9 mouse cellular contexts compared by ENCODE assay signal in the genomic region with DNA sequence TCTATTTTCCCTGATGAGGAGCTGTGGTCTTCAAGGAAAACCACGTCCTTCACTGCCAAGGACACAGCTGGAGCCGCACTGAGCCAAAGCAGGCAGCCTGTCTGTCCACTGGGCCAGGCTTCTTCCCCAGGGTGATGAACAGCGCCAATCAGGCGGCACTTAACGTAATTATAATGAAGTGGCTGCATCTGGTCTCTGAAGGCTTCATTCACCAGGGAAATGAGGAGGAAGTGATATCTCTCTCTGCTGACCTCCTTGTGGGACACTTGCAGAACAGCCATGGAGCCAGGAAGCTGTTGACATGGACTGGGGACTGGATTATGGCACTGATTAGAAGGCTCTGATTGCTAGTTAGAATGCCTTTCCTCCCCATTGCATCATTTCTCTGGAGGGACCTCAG.
DNase-seq lines count a peak whose midpoint lies in the region; ATAC-seq and TF ChIP-seq lines count a peak whose summit lies in the region.
"Had no signal": no experiment of that assay in that cellular context is flagged by ENCODE, and none has a peak within 500 bp of the region (broad histone marks: within the 10 kb centered on the region; RNA-seq: fewer than 3 reads in every experiment).

No protein-coding gene starts in this region.

- H3K4me2 ChIP-seq in midbrain, postnatal 0 days (ENCODE audit: low read depth, low read length, poor library complexity, severe bottlenecking) = no peak overlapping the region
- H3K4me2 ChIP-seq in midbrain, embryonic 16.5 days (ENCODE audit: low read length) = no peak overlapping the region
- no peak overlapping the region for H3K4me2 ChIP-seq in heart, postnatal 0 days (ENCODE audit: low read depth, low read length)
- H3K4me2 ChIP-seq: hindbrain, embryonic 14.5 days had no signal

- no peak for TF ChIP-seq CTCF in midbrain, postnatal 0 days (IDR thresholded peaks at IDR 0.05)
- no peak for TF ChIP-seq CTCF in heart, postnatal 0 days (IDR thresholded peaks at IDR 0.05; ENCODE audit: low read depth)

- H3K4me3 ChIP-seq in midbrain, postnatal 0 days (ENCODE audit: low read depth, low read length) = no peak overlapping the region
- no peak overlapping the region for H3K4me3 ChIP-seq in midbrain, embryonic 16.5 days (ENCODE audit: low read depth, low read length)
- no peak overlapping the region for H3K4me3 ChIP-seq in heart, postnatal 0 days (ENCODE audit: low read depth, low read length)

- no peak overlapping the region for H3K9ac ChIP-seq in midbrain, postnatal 0 days (replicated peaks; ENCODE audit: low read length, poor library complexity, severe bottlenecking)
- no peak overlapping the region for H3K9ac ChIP-seq in midbrain, embryonic 16.5 days (ENCODE audit: low read depth, low read length)
- no peak overlapping the region for H3K9ac ChIP-seq in heart, postnatal 0 days (replicated peaks; ENCODE audit: low read depth, low read length)
- H3K9ac ChIP-seq: hindbrain, embryonic 14.5 days had no signal

- DNase-seq in embryo, embryonic 10 days (ENCODE audit: low spot score) = peak; percentile 9
- DNase-seq in embryo, embryonic 9.5 days (ENCODE audit: extremely low spot score) = no peak
- peak; percentile 34 for DNase-seq in midbrain, postnatal 0 days (ENCODE audit: low spot score)
- DNase-seq in heart, postnatal 0 days (ENCODE audit: low spot score) = peak; percentile 15
- DNase-seq in retina, postnatal 1 day = peak; percentile 67
- DNase-seq in urinary bladder, postnatal 25 days (ENCODE audit: low spot score) = no peak
- no peak for DNase-seq in frontal cortex, postnatal 10 days (ENCODE audit: low spot score in 2 of 2)

- ATAC-seq in midbrain, postnatal 0 days (ENCODE audit: low FRiP score) = no peak; the same call in 1 of the 2 replicates
- ATAC-seq in midbrain, embryonic 16.5 days = no peak
- peak; percentile 66; the same call in 1 of the 2 replicates for ATAC-seq in heart, postnatal 0 days (ENCODE audit: insufficient read depth, low read depth)

- H3K27ac ChIP-seq in midbrain, postnatal 0 days (ENCODE audit: low read depth, low read length) = no peak overlapping the region
- H3K27ac ChIP-seq in midbrain, embryonic 16.5 days (ENCODE audit: low read length) = no peak overlapping the region
- no peak overlapping the region for H3K27ac ChIP-seq in heart, postnatal 0 days (ENCODE audit: low read depth)
- H3K27ac ChIP-seq: hindbrain, embryonic 14.5 days had no signal

- H3K36me3 ChIP-seq in midbrain, postnatal 0 days (ENCODE audit: insufficient read depth, low read length) = no peaks in the 10 kb centered on the region
- H3K36me3 ChIP-seq in midbrain, embryonic 16.5 days (ENCODE audit: control insufficient read depth, insufficient read depth, low read length) = no peaks in the 10 kb centered on the region
- H3K36me3 ChIP-seq in heart, postnatal 0 days (replicated peaks; ENCODE audit: control insufficient read depth, insufficient read depth, low read length) = no peaks in the 10 kb centered on the region

- H3K4me1 ChIP-seq in midbrain, postnatal 0 days (ENCODE audit: insufficient read depth, low read length) = peaks cover 4% of the 10 kb centered on the region; the same call in 1 of the 2 replicates
- H3K4me1 ChIP-seq in midbrain, embryonic 16.5 days (ENCODE audit: control insufficient read depth, insufficient read depth, low read length) = peaks cover 7% of the 10 kb centered on the region
- H3K4me1 ChIP-seq in heart, postnatal 0 days (ENCODE audit: control insufficient read depth, insufficient read depth) = peaks cover 14% of the 10 kb centered on the region; the same call in 1 of the 2 replicates

- H3K27me3 ChIP-seq in midbrain, postnatal 0 days (ENCODE audit: insufficient read depth, low read length) = no peaks in the 10 kb centered on the region
- no peaks in the 10 kb centered on the region for H3K27me3 ChIP-seq in midbrain, embryonic 16.5 days (ENCODE audit: control insufficient read depth, insufficient read depth, low read depth, low read length)
- H3K27me3 ChIP-seq in heart, postnatal 0 days (ENCODE audit: control insufficient read depth, insufficient read depth, low read length) = no peaks in the 10 kb centered on the region

- no peaks in the 10 kb centered on the region for H3K9me3 ChIP-seq in midbrain, postnatal 0 days (ENCODE audit: low read length)
- H3K9me3 ChIP-seq in midbrain, embryonic 16.5 days (replicated peaks; ENCODE audit: control insufficient read depth, low read length, poor library complexity, severe bottlenecking) = no peaks in the 10 kb centered on the region
- no peaks in the 10 kb centered on the region for H3K9me3 ChIP-seq in heart, postnatal 0 days (replicated peaks; ENCODE audit: control insufficient read depth, low read length)

- TF ChIP-seq EP300 in heart, postnatal 0 days (IDR thresholded peaks at IDR 0.05; ENCODE audit: low read depth) = no peak

- 76% methylated on average over 5 of the region's 5 CpGs for WGBS in midbrain, postnatal 0 days
- 69% methylated on average over 5 of the region's 5 CpGs for WGBS in midbrain, embryonic 16.5 days
- WGBS in heart, postnatal 0 days = 25% methylated on average over 5 of the region's 5 CpGs

Comparison
In these comparisons a context has a peak if more than half of its experiments do, and no peak if none do; other contexts are left out.
1. DNase-seq: peak in embryo, embryonic 10 days (single experiment), midbrain, postnatal 0 days (single experiment), heart, postnatal 0 days (single experiment) and retina, postnatal 1 day (single experiment); none in embryo, embryonic 9.5 days (single experiment), urinary bladder, postnatal 25 days (single experiment) and frontal cortex, postnatal 10 days (0 of 2).